Mouse (Mus musculus): Measurements from ENCODE around the gene Gatad1. TPM values are rescaled to one million over a fixed set of nuclear protein-coding genes. Genes with fewer than 3 reads are reported as not detected.
"Not testable (repeated sequence)": the region's sequence is repeated elsewhere in the genome, so short reads cannot be mapped to it uniquely, and the experiment has no call there.

The Gatad1 gene
- total RNA-seq (2017) = 187 and 209 TPM in 2 replicates

DNA sequence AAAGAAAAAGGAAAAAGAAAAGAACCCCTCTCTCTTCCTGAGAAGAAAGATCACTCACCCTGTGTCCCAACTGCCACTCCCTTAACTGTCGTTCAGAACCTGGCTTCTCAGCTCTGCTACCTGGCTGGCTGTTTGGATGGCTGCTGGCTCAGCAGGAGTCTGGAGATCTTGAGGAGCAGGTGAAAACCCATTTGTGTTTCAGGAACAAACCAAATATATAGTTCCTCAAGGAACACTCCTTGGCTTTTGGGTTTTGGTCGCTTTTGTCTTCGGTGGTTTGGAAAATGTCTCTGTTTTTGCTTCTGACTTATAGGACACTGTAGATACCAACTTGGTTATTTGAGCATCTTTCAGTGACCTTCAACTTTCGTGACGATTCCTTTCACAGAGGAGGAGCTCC, at the start of gene Gatad1:
Gene Gatad1, minus strand, starts transcription at position 101 of the 400 bp plus-strand sequence.
- no peak for ATAC-seq (replicated peaks; ENCODE audit: low read depth, poor library complexity, severe bottlenecking)

DNA sequence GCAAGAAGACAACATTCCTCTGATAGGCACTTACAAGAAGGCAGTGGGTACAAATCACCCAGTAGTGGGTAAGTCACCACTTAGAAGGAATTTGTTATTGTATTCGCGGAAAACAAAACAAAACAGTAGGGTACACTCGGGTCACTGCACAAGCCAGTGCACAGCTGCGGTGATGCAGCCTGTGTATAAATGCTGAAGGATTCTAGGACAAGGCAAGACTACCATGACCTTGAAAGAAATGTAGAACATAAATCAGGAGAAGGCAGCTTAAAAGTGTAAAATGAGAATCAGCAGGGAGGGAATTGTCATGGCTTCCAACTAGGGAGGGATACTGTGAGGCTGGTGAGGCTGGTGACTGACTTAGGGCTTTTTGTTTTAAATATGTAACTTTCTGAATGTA, 45.2 kb upstream of the Gatad1 start:
- no peak for ATAC-seq (replicated peaks; ENCODE audit: low read depth, poor library complexity, severe bottlenecking)

- no peak for ATAC-seq (replicated peaks; ENCODE audit: low read depth, poor library complexity, severe bottlenecking)
Observed at GRCm38 (mm10) chr5:3700025-3700424, 43.0 kb upstream of the Gatad1 start.

GRCm38 (mm10) chr5:3696031-3696430, 39.0 kb upstream of the Gatad1 start:
- ATAC-seq (replicated peaks; ENCODE audit: low read depth, poor library complexity, severe bottlenecking) = 0 out of 2 replicates have a peak, but pooled peaks have one; percentile 15

GRCm38 (mm10) chr5:3695191-3695590, 38.2 kb upstream of the Gatad1 start:
- ATAC-seq (replicated peaks; ENCODE audit: low read depth, poor library complexity, severe bottlenecking) = no peak

DNA sequence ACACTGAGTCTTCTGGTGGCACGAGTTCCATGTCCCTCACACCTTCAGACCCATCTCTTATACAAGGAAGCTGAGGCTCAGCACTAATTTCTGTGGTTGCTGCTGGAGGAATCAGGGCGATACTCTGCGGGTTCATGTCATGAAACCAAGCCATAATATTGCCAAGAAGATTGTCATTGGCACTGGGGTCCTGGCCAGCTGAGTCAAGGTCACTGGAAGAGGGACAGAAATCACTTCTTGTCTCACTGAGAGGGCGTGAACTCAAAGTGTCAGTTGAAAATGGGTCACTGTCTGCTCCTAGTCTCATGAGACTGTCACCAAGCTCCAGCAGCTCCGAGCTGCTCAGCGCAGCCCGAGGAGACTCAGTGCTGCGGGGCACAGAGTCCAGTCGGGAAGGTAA, 36.0 kb upstream of the Gatad1 start:
- ATAC-seq (replicated peaks; ENCODE audit: low read depth, poor library complexity, severe bottlenecking) = no peak

DNA sequence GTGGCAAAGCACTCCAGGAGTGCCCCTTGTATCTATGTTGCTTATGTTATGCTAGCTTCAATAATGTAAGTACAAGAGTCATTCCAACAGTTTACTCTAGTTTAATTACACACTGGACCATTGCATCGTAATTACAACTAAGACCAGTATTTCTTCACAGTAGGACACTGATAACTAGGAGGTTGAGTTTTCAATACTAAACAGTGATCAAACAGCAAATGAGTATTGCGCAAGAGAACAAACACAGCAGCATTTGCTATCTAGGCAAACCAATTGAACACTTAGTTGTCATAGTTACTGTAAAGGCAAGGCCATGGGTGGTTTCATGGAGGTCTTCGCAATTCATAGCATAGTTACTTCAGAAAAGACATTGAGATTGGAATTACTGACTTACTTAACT, 34.3 kb upstream of the Gatad1 start:
- no peak for ATAC-seq (replicated peaks; ENCODE audit: low read depth, poor library complexity, severe bottlenecking)

GRCm38 (mm10) chr5:3688298-3688697, 31.3 kb upstream of the Gatad1 start:
- ATAC-seq (replicated peaks; ENCODE audit: low read depth, poor library complexity, severe bottlenecking) = peak; percentile 29; the same call in 1 of the 2 replicates

GRCm38 (mm10) chr5:3669938-3670554, 13.1 kb upstream of the Gatad1 start:
- peak; percentile 90 for ATAC-seq (replicated peaks; ENCODE audit: low read depth, poor library complexity, severe bottlenecking)

DNA sequence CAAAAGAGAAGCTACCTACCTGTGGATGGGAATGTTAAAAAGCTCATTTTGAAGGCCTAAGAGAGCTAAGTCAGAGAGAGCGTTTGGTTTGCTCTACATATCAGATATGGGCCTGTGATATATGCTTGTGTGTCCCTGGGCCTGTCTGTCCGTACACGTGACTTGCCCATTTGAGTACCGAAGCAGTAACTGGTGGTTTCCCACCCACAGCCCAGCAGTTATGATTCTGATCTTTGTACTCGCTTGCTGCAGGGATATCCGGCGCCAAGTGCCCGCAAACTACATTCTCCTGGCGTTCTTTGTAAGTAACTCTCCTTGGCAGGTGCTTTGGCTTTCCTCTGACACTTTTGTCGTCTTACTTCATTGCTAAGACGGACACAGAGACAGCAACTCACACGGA, 9.6 kb upstream of the Gatad1 start:
- peak; percentile 27; the same call in 1 of the 2 replicates for ATAC-seq (replicated peaks; ENCODE audit: low read depth, poor library complexity, severe bottlenecking)

DNA sequence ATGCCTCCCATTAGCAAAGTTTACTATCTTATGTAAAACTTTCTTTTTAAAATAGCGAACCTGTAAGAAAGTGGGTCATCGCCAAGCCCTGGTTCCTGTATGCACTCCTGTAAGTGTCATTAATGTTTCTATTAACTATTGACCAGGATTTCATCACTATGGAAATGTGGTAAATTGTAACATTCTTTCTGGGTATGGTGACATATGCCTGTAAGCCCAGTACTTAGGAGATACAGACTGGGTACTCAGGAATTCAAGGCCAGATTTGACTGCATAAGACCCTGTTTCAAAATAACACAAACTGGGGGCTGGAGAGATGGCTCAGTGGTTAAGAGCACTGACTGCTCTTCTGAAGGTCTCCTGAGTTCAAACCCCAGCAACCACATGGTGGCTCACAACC, 8.2 kb upstream of the Gatad1 start:
- ATAC-seq (replicated peaks; ENCODE audit: low read depth, poor library complexity, severe bottlenecking) = no peak

- no peak for ATAC-seq (replicated peaks; ENCODE audit: low read depth, poor library complexity, severe bottlenecking)
Observed at GRCm38 (mm10) chr5:3653801-3654200, 3.2 kb downstream of the Gatad1 start.

- not testable (repeated sequence) for ATAC-seq (replicated peaks; ENCODE audit: low read depth, poor library complexity, severe bottlenecking)
Observed at GRCm38 (mm10) chr5:3652903-3653575, 3.9 kb downstream of the Gatad1 start.

DNA sequence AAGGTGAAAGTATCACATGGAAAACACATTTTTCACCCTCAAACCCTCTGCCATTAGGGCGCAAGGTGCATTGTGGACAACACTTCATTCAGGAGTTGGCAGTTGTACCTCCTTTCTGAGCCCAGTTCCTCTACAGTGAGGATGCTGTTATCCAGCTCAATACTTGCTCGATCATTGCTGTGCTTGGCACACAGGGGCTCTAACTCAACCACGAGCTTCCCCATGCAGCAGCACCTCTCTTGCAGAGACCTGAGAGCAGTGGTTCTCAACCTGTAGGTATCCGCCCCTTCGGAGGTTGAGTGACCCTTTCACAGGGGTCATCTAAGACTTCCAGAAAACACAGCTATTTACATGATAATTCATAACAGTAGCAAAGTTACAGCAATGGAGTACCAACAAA, 5.4 kb downstream of the Gatad1 start:
- ATAC-seq (replicated peaks; ENCODE audit: low read depth, poor library complexity, severe bottlenecking) = no peak

GRCm38 (mm10) chr5:3650881-3651280, 6.1 kb downstream of the Gatad1 start, which contains the start of gene Tmbim7:
Tmbim7 (plus strand) TSS chr5:3651181.
- ATAC-seq (replicated peaks; ENCODE audit: low read depth, poor library complexity, severe bottlenecking) = no peak

DNA sequence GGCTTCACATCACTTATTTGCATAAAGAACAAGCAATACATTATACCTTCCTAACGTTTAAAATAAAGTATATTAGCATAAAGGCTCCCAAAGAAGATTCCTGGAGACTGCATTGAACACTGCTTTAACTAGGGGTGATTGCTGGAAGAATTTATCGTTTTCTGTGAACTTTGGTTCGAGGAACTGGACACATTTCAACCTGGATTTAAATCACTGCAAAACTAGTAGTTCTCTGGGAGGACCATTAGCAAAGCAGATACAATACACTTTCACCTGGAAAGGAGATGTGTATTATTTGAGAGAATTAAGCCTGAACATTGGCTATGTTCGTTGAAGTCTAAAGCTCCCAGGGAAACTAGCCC, 8.2 kb downstream of the Gatad1 start:
- ATAC-seq (replicated peaks; ENCODE audit: low read depth, poor library complexity, severe bottlenecking) = no peak

DNA sequence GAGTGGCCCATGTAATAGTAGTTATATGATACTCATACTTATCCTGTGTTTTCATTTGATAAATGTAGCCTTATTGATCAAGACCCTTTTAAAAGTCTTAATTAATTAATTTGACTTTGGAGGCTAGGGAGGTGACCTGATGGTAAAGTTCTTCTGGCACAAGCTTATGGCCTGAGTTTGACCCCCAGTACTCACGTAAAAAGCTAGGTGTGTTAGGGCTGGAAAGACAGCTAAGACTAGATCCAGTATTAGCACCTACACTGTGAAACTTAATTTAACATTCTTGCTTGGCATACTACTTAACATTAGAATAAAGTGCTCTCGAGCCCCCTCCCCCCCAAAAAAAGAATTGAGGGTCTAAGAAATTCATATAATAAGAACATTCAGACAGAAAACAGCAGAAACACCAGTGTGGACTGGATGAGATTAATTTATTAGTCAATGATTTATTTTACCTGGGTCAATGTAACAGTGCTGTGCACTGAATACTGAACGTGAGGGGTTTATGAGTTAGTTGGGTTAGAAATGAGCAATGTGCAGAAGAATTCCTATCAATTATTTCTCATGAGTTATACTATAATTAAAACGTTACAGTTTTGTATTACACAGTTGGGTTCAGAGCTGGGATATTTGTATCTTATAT, 8.7 kb downstream of the Gatad1 start:
- no peak for ATAC-seq (replicated peaks; ENCODE audit: low read depth, poor library complexity, severe bottlenecking)

DNA sequence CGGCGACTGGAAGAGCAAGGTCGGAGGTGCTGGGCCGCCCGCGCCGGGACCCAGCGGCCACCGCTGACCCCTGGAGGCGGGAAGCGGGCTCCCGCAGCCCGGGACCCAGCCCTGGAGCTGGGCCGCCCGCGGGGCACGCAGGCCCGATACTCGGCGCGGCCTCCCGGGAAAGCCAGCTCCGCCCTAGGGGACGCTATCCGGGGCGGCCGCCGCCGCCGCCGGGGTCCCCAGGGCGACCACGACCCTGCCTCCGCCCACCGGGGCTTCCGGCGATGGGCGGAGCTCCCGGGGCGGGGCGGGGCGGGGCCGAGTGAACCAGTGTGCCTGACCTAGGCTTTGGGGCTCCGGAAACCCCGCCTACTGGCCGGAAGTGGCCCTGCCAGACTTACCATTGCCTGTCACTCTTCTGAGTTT, 9.3 kb downstream of the Gatad1 start:
- peak; percentile 86 for ATAC-seq (replicated peaks; ENCODE audit: low read depth, poor library complexity, severe bottlenecking)

GRCm38 (mm10) chr5:3646991-3647707, 9.8 kb downstream of the Gatad1 start:
- peak; percentile 62 for ATAC-seq (replicated peaks; ENCODE audit: low read depth, poor library complexity, severe bottlenecking)

- ATAC-seq (replicated peaks; ENCODE audit: low read depth, poor library complexity, severe bottlenecking) = no peak
Observed at GRCm38 (mm10) chr5:3646539-3646938, 10.4 kb downstream of the Gatad1 start.

GRCm38 (mm10) chr5:3645326-3645725, 11.7 kb downstream of the Gatad1 start:
- ATAC-seq (replicated peaks; ENCODE audit: low read depth, poor library complexity, severe bottlenecking) = no peak
